In genomic region chr1:179959721-179960542, GRCm38 (mm10) we compare ENCODE assay signal across 8 mouse cellular contexts. TPM values are rescaled to one million over a fixed set of nuclear protein-coding genes. Genes with fewer than 3 reads are reported as not detected.
A peak's percentile ranks its signal among the peaks of the same experiment; 100 is the strongest.
DNase-seq lines count a peak whose midpoint lies in the region; ATAC-seq lines count a peak whose summit lies in the region.

Gene Cdc42bpa (plus strand): TSS chr1:179960472.

- peak within 1 kb of the TSS; percentile 93 for H3K9ac ChIP-seq in hindbrain, embryonic 13.5 days

- peak; percentile 97 for ATAC-seq in hindbrain, embryonic 13.5 days (ENCODE audit: low FRiP score)

- H3K27me3 ChIP-seq in hindbrain, embryonic 13.5 days: no peaks in the 10 kb centered on the region

- DNase-seq in T-cell, adult 2 months (ENCODE audit: low spot score): peak; percentile 27
- DNase-seq in cerebellum, postnatal 36 days: peak; percentile 76 to 84
- DNase-seq in frontal cortex, postnatal 36 days (ENCODE audit: low spot score in 2 of 2): peak; percentile 56 to 68
- peak; percentile 58 to 63 for DNase-seq in layer of hippocampus, postnatal 25 days (ENCODE audit: extremely low spot score in 1 of 2, low spot score in 1 of 2)
- peak; percentile 82 for DNase-seq in lung, postnatal 14 days
- DNase-seq in retina, postnatal 1 day: peak; percentile 91
- DNase-seq in thymus, postnatal 4 days: peak; percentile 79

- H3K4me2 ChIP-seq in hindbrain, embryonic 13.5 days: peak within 1 kb of the TSS; percentile 84

- peak within 1 kb of the TSS; percentile 79 for H3K4me3 ChIP-seq in hindbrain, embryonic 13.5 days

- no peaks in the 10 kb centered on the region for H3K36me3 ChIP-seq in hindbrain, embryonic 13.5 days

- WGBS in hindbrain, embryonic 13.5 days: under 1% methylated on average over 81 of the region's 128 CpGs

- peaks cover 35% of the 10 kb centered on the region for H3K4me1 ChIP-seq in hindbrain, embryonic 13.5 days (replicated peaks)

- peak within 1 kb of the TSS; percentile 96 for H3K27ac ChIP-seq in hindbrain, embryonic 13.5 days

- H3K9me3 ChIP-seq in hindbrain, embryonic 13.5 days: no peaks in the 10 kb centered on the region

RNA-seq across cellular contexts. Expression of gene Cdc42bpa, which starts in this region (rescaled TPM):
- polyA plus RNA-seq in hindbrain, embryonic 13.5 days (2015; fragmentation: Nextera tagmentation; extraction: Ambion mirVana): 23.5 and 26.0 TPM in 2 replicates
- 100 to 1,000 TPM; 204 to 246 TPM for total RNA-seq in layer of hippocampus, postnatal 25 days (2021)

Comparison
In these comparisons a context has a peak if more than half of its experiments do, and no peak if none do; other contexts are left out.
1. Peak in every context shown above with its lines: DNase-seq, ATAC-seq, H3K4me3 ChIP-seq and H3K27ac ChIP-seq.
2. DNase-seq: peak in every context shown above with its lines; median percentile 91 in retina, postnatal 1 day; 82 in lung, postnatal 14 days; 80 in cerebellum, postnatal 36 days; 79 in thymus, postnatal 4 days; 62 in frontal cortex, postnatal 36 days; 60 in layer of hippocampus, postnatal 25 days; 27 in T-cell, adult 2 months.